ENCODE assay signal across 16 mouse cellular contexts in the genomic region with DNA sequence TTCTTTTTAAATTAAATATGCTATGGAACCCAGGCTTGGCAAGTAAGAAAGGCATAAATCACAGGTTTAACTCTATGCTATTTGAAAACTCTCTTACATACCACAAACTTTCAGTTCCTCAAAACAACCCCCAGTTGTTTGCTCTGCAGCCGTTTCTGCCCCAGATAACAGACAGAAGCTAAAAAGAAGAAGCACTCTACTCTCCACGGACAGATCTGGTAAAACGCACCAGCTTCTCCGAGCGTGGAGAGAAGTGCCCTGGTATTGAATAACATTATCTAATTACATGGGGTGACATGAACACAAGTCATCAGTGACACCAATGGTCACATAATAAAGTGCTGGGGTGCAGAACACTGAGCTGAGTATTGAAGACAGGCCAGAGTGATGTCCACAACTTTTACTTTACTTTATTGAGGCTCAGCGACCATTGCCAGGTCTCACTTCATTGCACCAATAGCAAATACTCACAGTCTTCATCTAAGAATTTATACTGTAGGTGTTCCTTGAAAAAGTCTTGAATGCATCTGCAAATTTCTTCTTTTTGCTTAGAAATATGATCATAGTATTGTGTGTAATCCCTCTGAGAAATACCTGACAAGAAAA. TPM values are rescaled to one million over a fixed set of nuclear protein-coding genes. Genes with fewer than 3 reads are reported as not detected.
DNase-seq lines count a peak whose midpoint lies in the region; ATAC-seq and TF ChIP-seq lines count a peak whose summit lies in the region.
"Had no signal": no experiment of that assay in that cellular context is flagged by ENCODE, and none has a peak within 500 bp of the region (broad histone marks: within the 10 kb centered on the region; RNA-seq: fewer than 3 reads in every experiment).

No protein-coding gene starts in this region.

- no peak for TF ChIP-seq CTCF in kidney, postnatal 0 days (IDR thresholded peaks at IDR 0.05; ENCODE audit: low read depth)
- TF ChIP-seq CTCF in bone marrow macrophage, adult 2 months (IDR thresholded peaks at IDR 0.05; ENCODE audit: low read depth, low read length) = no peak

- H3K4me2 ChIP-seq in kidney, postnatal 0 days (ENCODE audit: low read length) = no peak overlapping the region
- H3K4me2 ChIP-seq: limb, embryonic 15.5 days; midbrain, embryonic 11.5 days; stomach, embryonic 15.5 days had no signal

- no peaks in the 10 kb centered on the region for H3K9me3 ChIP-seq in kidney, postnatal 0 days (replicated peaks; ENCODE audit: low read length)
- H3K9me3 ChIP-seq: limb, embryonic 15.5 days; stomach, embryonic 15.5 days had no signal

- ATAC-seq in kidney, postnatal 0 days (replicated peaks; ENCODE audit: low FRiP score, low read depth) = no peak
- ATAC-seq in neutrophil, adult 5-6 weeks (ENCODE audit: extremely low read depth, insufficient number of reproducible peaks, low FRiP score, poor library complexity, severe bottlenecking) = peak; percentile 77

- H3K27ac ChIP-seq in kidney, postnatal 0 days = no peak overlapping the region
- H3K27ac ChIP-seq in bone marrow macrophage, adult 2 months (ENCODE audit: insufficient read depth, low read depth, low read length) = peak overlapping the region; percentile 95
- H3K27ac ChIP-seq: hindbrain, embryonic 10.5 days; limb, embryonic 15.5 days; stomach, embryonic 15.5 days had no signal

- peaks cover 28% of the 10 kb centered on the region for H3K36me3 ChIP-seq in kidney, postnatal 0 days (ENCODE audit: insufficient read depth, low read length)

- no peak overlapping the region for H3K4me3 ChIP-seq in kidney, postnatal 0 days (replicated peaks; ENCODE audit: low read depth, low read length)
- H3K4me3 ChIP-seq in bone marrow macrophage, adult 2 months (ENCODE audit: insufficient read depth, low read length) = no peak overlapping the region
- H3K4me3 ChIP-seq: hindbrain, embryonic 10.5 days; limb, embryonic 15.5 days; stomach, embryonic 15.5 days had no signal

- 60% methylated on average over 6 of the region's 6 CpGs for WGBS in kidney, postnatal 0 days

- peak; percentile 33 for DNase-seq in kidney, postnatal 0 days (ENCODE audit: low spot score)
- no peak for DNase-seq in kidney, adult 9 months
- DNase-seq in 416B (ENCODE audit: low read depth) = peak; percentile 32
- no peak for DNase-seq in gastrocnemius, adult 18-20 months (ENCODE audit: low spot score)
- DNase-seq in thymus, postnatal 4 days = no peak
- DNase-seq: cerebellum, adult 9-11 months; embryo, embryonic 11 days; gastrocnemius, postnatal 36 days; kidney, adult 18-20 months; kidney, postnatal 25 days had no signal

- no peaks in the 10 kb centered on the region for H3K27me3 ChIP-seq in kidney, postnatal 0 days (ENCODE audit: insufficient read depth, low read length)
- H3K27me3 ChIP-seq: limb, embryonic 15.5 days; stomach, embryonic 15.5 days had no signal

- H3K9ac ChIP-seq in kidney, postnatal 0 days (ENCODE audit: low read depth, low read length) = no peak overlapping the region
- H3K9ac ChIP-seq: limb, embryonic 15.5 days; stomach, embryonic 15.5 days had no signal

- no peaks in the 10 kb centered on the region for H3K4me1 ChIP-seq in kidney, postnatal 0 days (replicated peaks; ENCODE audit: insufficient read depth, low read length)
- H3K4me1 ChIP-seq in bone marrow macrophage, adult 2 months (ENCODE audit: control insufficient read depth, insufficient read depth, low read length) = peaks cover 37% of the 10 kb centered on the region
- H3K4me1 ChIP-seq: hindbrain, embryonic 10.5 days; limb, embryonic 15.5 days; stomach, embryonic 15.5 days had no signal

- TF ChIP-seq POLR2A in bone marrow macrophage, adult 2 months (IDR thresholded peaks at IDR 0.05; ENCODE audit: borderline replicate concordance, low read depth, low read length) = no peak

RNA-seq across cellular contexts. Expression of a gene that starts 40.3 kb away (rescaled TPM):
- 40.8 and 46.6 TPM in 2 replicates for polyA plus RNA-seq in kidney, postnatal 0 days (2015; fragmentation: Nextera tagmentation; extraction: Ambion mirVana)
- polyA plus RNA-seq in bone marrow macrophage, adult 2 months (2012; ENCODE audit: insufficient read depth, insufficient read length, missing spikeins) = 22.9 and 23.1 TPM in 2 replicates
- total RNA-seq in neutrophil, adult 5-6 weeks (2017) = 14.5 and 19.5 TPM in 2 replicates
- 1 to 10 TPM; 3.2 to 3.3 TPM for total RNA-seq in gastrocnemius, adult 18-20 months (2021)

RNA-seq across cellular contexts. Expression of a gene that starts 40.4 kb away (rescaled TPM):
- 208 and 220 TPM in 2 replicates for polyA plus RNA-seq in kidney, postnatal 0 days (2015; fragmentation: Nextera tagmentation; extraction: Ambion mirVana)
- polyA plus RNA-seq in bone marrow macrophage, adult 2 months (2012; ENCODE audit: insufficient read depth, insufficient read length, missing spikeins) = 102 and 103 TPM in 2 replicates
- 65.6 and 110 TPM in 2 replicates for total RNA-seq in neutrophil, adult 5-6 weeks (2017)
- 10 to 100 TPM; 74.5 to 76.7 TPM for total RNA-seq in gastrocnemius, adult 18-20 months (2021)

RNA-seq across cellular contexts. Expression of a gene that starts 58.2 kb away (rescaled TPM):
- 0.75 and 0.98 TPM in 2 replicates for polyA plus RNA-seq in kidney, postnatal 0 days (2015; fragmentation: Nextera tagmentation; extraction: Ambion mirVana)
- 1.2 and 2.2 TPM in 2 replicates for polyA plus RNA-seq in bone marrow macrophage, adult 2 months (2012; ENCODE audit: insufficient read depth, insufficient read length, missing spikeins)
- 2.0 and 5.2 TPM in 2 replicates for total RNA-seq in neutrophil, adult 5-6 weeks (2017)
- not detected for total RNA-seq in gastrocnemius, adult 18-20 months (2021)
- total RNA-seq: gastrocnemius, postnatal 36 days had no signal

Comparison
In these comparisons a context has a peak if more than half of its experiments do, and no peak if none do; other contexts are left out.
1. DNase-seq: peak in kidney, postnatal 0 days (single experiment) and 416B (single experiment); none in kidney, adult 9 months (single experiment), gastrocnemius, adult 18-20 months (single experiment) and thymus, postnatal 4 days (single experiment).